Mouse (Mus musculus) thymus, adult 2 months (tissue): ENCODE results near the gene Slc52a3.

Experiments
- CTCF ChIP-seq: fragments of 200-500 bp; IDR thresholded peaks from 2 replicates; pipeline ENCODE4 v1.5.1; 2012; ENCODE audit warnings: mild to moderate bottlenecking, control low read depth, low read length, moderate library complexity, borderline replicate concordance; ENCODE audit not compliant: control insufficient read depth, poor library complexity, insufficient read depth; ENCODE audit errors: extremely low read depth
- POLR2A ChIP-seq: fragments of 200-500 bp; IDR thresholded peaks from 2 replicates; pipeline ENCODE4 v1.6.1; 2012; ENCODE audit warnings: mild to moderate bottlenecking, low read length, control low read depth, moderate library complexity; ENCODE audit not compliant: control insufficient read depth, poor library complexity, insufficient read depth; ENCODE audit errors: extremely low read depth

DNA sequence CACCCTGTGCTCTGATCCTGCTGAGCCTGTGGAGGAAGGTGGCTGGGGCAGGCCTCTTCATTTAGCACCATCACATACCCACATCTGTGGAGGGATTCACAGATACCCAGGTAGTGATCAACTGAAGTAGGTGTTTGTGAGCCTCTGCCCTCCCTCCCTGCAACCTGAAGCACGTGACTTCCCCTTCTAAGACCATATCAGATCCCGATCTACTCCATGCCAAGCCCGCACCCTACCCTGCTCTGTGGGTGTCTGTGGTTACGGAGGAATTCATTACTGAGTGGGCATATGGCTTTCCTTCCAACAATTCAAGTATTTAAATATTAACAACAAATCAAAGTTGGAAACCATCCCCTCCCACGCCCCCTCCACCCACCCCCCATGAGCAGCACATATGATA is 33.0 kb upstream of the Slc52a3 start:
- TF ChIP-seq CTCF (no peak), POLR2A (no peak)
